Mouse (Mus musculus): ENCODE measurements around the gene 9230112D13Rik.

9230112D13Rik gene

DNA sequence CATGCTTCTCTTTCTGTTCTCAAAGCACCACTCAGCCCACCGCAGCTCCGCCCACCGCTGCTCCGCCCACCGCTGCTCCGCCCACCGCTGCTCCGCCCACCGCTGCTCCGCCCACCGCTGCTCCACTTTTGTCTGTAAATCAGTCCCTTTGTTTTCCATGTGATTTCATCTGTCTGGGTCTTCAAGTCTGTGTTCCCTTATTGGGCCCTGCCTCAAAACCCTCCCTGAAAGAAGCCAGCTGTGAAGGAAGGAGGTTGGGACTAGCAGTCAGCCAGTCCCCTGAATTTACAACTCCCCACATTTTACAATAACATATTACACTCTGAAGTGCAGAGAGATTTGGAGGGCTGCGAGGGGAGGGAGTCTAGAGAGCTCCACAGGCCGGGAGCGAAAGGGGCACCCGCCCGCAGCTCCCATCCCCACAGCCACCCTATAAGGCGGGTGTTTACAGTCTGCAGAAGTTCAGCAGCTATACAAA, 18.1 kb upstream of the 9230112D13Rik start:
- peak in 1 of 2 experiments; percentile 10 for DNase-seq

DNA sequence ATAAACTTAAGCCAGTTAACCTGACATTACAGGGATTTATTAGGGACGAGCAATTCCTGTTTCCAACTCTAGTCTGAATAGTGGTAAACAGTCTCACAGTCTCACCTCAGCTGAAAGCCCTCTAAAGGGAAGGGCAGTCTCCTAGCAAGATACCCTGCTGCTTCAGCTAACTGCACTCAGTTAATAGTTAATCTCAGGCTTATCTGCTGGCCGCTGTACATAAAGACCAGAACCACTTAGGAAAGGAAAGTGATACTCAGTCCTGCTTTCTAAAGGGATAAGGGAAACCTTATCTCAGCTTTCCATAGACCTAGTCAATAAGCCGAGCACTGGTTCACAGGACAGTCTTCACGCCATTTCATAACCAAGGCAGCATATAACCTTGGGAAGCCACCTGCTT, 13.3 kb upstream of the 9230112D13Rik start:
- no peak for DNase-seq

DNA sequence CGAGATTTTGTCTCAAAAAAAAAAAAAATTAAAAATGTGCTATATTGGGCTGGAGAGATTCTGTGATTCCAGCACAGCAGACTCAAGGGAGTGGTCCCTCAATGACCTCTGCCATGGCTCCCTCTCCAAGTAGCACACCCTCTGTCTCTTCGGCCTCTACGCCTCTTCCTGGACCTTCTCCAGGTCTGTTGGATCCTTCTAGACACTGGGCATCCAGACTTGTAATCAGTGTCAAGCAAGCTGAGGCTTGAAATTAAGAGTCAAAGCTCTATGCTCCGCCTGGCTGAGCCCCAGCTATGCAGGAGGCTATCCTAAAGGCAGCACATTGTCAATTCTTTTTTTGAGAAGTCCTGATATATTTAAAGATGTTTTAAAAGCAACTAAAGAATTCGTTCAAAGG, 10.9 kb upstream of the 9230112D13Rik start:
- DNase-seq = no peak

DNA sequence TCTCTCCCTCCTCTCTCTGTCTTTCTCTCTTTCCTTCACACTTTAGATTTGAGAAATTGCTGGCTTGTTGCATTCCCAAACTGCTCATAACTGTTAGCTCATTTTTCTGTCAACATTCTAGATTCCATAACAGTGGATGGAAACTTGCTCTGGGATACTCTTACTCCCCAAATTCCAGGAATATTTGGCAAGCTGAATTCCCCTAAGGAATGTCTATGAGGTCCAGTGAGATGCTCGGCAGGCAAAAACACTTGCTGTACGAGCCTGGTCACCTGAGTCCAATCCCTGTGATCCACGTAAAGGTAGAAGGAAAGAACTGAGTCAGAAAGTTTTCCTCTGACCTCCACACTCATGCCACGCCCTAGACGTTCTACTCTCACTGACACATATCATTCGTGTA, 9.9 kb upstream of the 9230112D13Rik start:
- DNase-seq = no peak

DNA sequence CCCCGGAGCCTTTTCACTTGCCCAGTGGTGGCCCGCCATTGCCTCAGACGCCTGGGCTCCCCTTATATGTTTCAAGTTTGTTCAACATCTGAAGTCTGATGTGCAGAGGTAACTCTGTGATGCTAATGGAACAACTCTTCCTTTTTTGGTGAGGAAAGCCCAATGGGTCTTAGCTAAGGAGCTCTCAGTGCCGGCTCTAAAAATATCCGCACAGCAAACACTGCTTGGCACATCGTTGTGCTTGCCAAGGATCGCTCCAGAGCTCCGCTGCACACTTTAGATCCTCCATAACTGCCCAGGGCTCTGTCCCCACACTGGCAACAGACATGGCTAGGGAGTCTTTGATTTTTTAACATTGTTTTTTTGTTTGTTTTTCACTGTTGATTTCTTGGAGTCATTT, 6.2 kb upstream of the 9230112D13Rik start:
- DNase-seq = no peak

DNA sequence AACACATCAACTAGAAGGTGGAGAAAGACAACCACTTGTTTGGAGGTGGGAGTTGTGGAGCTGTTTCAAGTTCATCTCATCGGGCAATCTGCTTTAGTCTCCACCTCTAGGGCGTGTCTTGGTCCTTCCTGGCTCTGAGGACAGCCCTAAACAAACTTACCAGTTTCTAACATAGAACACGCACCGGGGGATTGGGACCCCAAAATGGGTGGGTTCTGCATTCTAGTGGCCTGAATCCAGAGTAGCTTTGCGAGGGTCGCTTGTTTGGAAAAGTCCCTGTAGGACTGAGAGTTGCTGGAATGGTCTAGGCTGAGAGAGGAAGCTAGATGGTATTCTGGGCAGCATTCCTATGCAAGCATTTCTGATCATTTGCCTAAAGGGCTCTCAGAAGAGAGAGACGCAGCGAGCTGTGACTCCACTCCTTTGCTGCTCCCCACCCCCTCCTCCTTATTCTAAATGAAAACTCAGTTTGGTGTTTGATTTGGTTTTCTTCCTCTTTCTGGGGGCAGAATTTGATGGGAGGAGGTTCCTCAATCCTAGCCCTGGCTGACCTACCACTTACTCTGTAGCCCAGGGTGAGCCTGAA, 4.5 kb downstream of the 9230112D13Rik start:
- no peak for DNase-seq

DNA sequence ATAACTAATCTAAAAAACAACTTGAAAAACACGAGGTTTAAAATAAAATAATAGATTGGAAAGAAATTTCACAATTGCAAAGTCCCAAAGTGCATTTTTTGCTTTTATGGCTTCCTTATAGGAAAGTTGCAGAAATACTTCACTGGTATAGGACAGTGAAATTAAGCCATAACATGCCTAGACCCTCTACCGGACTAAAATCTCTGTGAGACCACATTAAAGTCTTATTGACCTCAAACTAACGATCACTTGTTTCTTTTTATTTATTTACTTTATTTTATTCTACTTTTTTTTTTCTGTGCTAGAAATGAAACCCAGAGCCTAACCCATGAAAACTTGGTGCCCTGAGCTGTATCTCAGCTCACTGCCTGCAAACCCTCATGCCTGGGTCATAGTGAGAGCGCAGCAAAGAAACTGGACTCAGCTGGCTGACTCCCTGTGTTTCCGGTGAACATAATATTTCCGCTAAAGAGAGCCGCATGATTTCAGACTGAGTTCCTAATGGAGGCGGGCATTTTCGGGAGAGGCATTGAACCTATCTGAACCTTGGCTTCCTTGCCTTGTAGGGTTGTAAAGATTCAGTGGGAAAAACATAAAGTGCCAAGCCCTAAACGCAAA, 5.5 kb downstream of the 9230112D13Rik start:
- no peak for DNase-seq

DNA sequence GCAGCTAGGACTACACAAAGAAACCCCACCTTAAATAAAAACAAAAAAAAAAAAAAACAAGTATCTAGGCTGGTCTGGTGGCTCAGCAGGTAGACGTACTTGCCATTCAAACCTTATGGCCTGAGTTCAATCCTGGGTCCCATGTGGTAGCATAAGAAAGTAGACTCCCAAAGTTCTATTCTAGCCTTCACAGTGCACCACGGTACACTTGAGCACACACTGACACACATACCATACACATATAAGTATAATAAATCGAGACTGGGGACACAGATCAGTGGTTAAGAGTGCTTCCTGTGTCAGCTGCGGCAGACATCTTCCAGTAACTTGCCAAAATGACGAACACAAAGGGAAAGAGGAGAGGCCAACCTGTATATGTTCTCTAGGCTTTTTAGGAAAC, 6.7 kb downstream of the 9230112D13Rik start:
- no peak for DNase-seq

DNA sequence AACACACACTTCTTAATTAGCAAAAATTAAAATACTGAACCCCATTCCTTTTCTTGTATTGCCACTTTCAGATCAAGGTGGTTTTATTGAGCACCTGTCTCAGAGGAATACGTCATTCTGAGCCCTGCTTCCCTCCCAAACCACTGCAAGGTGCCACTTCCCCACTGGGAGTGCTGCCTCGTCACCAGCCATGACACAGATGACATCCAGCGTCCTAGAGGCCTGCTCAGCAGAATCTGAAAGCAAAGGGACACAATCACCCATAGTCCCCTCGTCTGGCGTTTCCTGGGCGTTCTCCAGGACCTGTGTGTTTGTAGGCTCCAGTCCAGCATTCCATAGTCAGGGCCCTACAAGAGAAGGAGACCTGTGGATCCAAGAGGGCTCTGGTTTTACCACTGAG, 8.5 kb downstream of the 9230112D13Rik start:
- DNase-seq = no peak

DNA sequence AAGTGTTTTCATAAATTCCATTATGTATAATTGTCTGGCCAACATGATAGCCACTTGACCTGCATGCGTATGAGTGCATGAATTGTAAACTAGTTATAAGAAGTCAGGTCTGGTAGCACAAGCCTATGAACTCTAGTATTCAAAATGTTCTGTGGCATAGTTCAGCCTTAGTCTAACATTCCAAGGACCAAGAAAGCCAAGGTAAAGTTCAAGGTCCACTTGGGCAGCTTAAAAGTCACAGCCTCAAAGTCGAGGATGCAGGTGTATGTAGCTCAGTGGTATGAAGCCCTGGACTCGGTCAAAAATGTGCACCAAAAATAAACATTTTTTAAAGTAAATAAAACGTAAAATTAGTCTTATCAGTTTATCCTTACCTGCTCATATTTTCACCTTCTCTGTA, 10.0 kb downstream of the 9230112D13Rik start:
- DNase-seq = no peak

DNA sequence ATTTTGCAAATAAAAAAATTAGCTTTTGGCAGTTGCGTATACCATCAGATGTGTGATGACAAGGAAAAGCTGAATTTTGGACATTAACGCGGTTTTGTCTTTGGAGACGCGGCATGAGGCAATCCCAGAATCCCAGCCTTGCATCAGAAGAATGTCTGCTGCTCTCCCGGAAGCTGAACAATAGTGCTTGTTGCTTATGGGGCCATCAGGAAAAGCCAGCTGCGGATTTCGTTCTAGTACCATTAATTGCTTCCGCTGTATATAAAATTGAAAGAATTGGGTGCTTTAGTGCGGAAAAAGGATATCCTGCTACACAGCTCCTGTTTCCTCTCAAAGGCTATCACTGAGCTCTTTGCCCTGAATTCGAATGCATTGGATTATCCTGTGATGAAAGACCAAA, 10.7 kb downstream of the 9230112D13Rik start:
- no peak for DNase-seq

DNA sequence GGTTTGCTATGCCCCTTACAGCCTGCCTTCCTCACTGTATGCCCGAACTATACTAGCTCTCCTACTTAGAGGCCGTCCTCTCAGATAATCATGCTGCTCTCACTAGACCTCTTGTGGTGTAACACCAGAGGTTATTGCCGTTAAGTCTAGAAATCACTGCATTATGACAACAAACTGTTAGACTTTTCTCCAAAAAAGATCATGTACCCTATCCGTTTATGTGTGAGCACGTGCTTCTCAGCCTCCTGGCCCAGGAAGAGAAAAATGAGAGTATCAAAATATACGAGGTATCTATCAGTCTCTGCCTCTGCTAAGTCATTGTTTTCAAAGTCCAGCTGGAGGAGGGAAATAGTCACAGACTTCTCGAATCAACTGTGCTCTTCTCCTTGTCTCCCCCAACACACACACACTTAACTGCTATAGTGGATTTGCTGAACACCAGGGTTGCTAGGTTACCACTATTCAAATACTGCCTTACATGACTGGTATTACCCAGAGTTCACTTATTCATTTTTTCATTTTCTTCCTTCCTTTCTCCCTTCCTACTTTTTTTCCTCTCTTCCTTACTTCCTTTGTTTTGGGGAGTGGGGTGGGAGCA, 13.7 kb downstream of the 9230112D13Rik start:
- DNase-seq = no peak

DNA sequence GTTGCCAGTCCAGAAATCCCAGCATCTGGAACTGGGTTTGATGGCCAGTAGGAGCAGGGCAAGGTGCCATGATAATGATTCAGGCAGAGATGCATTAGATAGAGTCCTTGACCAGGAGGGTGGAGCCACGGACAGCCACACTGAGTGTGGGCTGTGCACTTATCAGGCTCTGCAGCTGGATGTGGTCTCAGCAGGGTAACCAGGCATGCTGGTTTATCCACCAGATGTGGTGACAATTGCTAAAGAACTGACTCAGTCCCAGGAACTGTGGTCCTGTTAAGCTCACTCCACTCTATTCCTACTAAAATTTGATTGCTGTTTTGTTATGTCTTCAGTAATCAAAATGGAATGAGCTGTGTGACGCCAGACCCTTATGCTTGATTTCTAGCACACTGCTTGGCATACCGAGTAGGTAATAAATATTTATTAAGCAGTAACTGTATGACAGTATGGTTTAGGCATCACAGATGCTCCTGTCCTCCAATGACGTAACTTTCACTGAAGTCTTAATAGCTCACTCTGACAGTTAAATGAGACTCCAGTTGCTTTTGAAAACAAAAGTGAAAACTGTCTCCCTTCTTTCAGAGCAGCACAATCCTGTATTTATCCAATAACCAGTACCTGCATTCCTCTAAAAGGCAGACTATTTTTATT, 14.3 kb downstream of the 9230112D13Rik start:
- DNase-seq = no peak

DNA sequence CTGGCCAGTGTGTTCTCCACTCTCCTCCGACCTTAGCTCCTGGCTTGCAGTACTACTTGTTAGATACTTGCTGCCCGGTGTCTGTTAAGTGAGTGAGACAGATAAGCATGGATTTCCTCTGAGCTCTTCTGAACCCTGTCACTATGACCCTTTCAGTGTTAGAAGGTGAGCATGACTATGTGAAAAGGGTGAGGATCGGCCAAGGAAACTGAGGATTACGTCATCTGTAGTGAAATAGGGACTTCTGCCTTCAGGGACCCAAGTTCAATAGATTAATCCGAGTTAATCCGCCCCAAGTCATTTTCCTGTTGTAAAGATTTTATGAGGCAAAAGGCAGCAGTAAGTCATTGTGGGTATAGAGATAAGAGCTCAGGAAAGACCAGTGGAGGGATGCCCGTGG, 17.3 kb downstream of the 9230112D13Rik start:
- no peak for DNase-seq

DNA sequence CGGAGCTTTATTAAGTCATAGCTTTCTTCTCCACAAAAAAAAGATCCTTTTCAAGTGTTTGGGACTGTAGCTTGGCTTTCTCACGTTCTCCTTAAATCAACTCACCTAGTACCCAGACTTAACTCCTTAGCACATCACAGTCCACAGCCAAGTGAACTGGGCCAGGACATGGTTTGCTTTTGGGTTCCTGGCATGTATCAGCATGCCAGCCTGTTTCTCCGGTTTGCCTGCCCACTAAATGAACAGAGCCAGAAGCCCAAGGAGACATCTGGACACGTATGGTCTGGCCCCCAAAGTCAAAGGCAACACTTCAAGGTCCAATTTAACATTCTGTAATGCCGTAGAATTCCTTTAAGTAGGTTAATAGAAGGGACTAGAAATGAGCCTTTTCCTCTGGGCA, 18.2 kb downstream of the 9230112D13Rik start:
- DNase-seq = no peak

DNA sequence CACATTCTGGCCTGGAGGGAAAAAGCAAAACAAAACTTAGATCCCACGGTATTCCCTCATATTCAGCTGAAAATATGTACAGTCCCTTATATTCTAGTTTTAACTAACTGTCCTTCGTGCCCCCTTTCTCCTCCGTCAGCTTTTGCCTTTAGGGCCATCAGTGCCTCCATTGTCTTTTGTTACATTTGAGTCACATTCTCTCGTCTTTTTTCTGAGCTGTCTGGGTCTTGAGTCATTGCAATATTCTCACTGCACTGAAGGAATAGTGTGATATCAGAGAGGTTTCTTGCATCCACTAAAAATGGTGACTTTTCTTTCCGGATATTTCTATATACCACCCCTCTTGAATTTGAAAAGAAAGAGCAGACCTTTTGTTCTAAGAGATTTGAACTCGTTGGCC, 18.8 kb downstream of the 9230112D13Rik start:
- no peak for DNase-seq

DNA sequence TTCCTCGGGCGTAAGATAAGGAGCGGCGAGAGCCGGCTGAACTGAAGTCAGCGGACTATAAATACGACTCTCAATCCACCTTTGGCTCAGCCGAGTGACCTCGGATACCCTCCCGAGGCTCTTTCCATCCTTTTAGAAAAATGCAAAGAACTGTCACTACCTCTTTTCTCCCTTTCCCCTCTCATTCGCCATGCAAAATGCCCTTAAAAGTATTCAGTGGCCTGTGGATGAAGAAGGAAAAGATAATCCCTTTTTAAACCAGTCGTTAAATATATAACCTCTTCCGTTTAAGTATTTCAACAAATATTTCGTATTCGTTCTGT, 19.3 kb downstream of the 9230112D13Rik start, which contains the start of gene Bmpr1a:
Gene Bmpr1a, minus strand, starts transcription at position 17 of the 323 bp plus-strand sequence.
- no peak for DNase-seq

DNA sequence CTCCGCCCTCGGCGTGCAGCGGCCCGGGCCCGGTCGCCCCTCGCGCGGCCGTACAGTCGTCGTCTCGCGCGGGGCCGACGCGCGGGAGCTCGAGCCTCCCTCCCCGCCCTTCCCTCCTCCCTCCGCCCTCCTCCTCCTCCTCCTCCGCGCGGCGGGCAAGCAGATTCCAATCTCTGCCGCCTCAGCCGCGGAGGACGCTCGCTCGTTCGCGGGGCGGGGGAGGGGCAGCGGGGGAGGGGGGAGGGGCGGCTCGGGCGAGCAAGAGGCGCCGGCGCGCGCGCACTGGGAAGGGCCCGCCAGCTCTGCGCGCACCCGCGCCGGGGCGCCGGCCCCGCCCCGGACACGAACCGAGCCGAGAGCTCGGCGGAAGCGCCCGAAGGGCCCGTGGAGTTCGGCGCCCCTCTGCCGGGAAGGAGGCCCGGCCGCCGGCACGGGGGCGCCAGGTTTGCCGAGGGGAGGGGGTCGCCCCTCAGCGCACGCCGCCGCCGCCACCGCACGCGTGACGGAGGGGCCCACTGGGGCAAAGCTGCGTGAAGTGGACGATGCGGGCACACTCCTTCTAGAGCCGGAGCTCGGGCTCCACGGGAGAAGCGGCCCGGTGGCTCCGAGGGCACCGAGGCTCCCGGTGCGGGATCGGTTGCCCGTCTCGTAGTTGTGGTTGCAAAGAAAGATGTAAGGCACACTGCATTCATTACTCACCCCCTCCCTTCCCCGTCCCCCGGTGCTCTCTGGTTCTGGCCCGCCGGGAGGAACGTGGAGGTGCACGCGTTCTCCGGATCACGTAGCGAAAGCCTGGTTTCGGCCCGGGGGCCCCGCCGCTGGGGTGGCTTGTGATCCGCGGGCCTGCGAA, 19.9 kb downstream of the 9230112D13Rik start:
- DNase-seq = peak; percentile 75 to 79

DNA sequence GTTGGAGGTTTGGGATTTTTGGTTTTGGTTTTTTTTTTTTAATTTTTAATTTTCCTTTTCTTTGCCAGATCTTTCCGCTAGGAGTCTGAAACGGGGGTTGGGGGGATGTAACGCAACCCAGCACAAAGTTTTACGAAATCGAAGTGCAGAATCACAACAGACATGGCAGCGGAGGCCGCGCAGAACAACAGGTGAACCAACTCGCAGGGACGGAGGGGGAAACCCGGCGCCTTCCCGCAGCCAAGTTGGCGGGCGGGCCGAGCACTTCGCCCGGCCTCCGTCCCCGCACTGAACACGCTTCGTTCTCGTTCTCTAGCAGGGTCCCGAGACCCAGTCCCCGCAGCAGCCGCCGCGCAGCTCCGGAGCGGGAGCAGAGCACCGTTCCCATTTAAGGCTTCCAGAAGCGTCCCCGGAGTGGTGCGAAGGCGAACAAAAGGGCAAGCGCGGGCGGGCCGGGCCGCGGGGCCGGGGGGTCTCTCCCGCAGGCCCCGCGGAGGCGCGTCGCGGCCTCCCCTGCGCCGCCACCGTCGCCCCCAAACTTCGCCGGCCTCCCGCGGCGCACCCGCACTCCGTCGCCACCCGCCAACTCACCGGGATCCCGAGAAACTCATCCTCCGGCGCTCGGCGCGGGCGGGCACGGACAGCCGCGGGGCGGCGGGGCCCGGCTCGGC, 20.7 kb downstream of the 9230112D13Rik start:
- peak; percentile 26 to 30 for DNase-seq

DNA sequence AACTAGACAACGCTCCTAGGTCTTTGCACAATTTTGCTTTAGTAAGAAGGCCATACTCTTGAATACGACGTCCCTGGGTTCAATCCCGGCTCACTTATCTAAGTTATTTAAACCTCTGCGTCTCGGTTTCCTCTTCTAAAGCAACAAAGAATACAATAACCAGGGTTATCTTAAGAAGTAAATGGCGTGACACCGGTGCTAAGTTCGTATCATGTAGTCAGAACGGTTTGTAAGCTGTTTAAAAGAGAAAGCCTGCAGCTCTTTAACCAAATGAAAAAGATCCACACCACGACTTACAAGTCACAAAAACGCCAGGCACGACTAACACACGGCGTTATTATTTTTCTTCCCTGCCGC, 21.2 kb downstream of the 9230112D13Rik start:
- DNase-seq = no peak

DNA sequence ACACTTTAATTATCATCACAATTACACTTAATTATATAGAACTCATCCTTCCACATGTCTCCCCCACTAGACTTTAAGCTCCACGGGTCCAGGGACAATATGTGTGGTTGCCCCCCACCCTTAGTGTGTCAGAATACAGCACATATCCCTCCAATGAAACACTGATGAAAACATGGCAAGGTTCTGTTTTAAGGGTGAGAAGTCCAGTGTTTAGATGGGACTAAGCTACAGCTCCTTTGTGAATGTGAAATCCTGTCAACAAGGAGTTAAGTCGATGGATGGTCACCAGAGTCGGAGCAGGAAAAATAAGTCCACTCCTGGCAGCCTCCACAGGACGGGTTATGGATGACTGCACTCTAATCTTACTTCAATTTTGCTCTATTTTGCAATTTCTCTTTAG, 22.3 kb downstream of the 9230112D13Rik start:
- DNase-seq = no peak

DNA sequence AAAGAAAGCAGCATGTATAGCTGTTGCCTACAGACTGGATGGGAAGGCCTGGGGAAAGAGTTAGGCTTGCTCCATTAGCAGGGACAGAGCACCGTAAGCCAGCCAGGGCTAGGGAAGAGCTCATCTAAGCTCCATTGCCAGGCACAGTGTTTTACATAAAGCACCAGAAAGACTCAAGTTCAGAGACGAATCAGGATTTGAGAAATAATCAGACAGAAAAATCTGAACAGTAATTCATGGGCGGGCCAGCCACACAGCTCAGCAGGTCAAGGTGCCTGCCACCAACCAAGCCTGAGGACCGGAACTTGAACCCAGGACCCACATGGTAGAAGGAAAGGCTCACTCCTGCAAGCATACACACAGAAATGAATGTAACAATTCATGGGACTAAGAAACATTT, 22.9 kb downstream of the 9230112D13Rik start:
- DNase-seq = no peak

DNA sequence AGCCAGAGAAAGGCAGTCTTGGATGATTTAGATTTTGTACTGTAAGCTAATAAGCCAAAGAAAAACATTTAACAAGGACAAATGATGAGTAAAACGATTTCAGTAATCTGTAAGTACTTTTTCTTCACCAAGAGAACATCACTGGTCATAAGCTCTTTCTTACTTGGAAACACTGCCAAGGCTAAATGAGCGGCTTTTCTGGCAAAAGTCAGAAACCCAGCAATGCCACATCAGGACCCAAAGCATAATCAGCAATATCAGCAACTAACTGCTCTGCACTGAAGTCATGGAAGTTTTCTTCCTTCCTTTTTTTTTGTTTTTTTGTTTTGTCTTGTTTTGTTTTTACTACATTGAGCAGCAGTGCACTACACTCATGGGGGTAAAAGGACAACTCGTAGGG, 25.3 kb downstream of the 9230112D13Rik start:
- no peak for DNase-seq
